Mouse (Mus musculus) neural tube, embryonic 10.5 days (tissue): ENCODE measurements around the gene Rragb.
A peak's percentile ranks its signal among the peaks of the same experiment; 100 is the strongest.

Experiments used
- DNase-seq: peaks from one replicate; pipeline ENCODE4 v3.0.0-alpha.2; 2017; ENCODE audit warnings: low spot score; ENCODE audit errors: extremely low spot score

Gene Rragb

DNA sequence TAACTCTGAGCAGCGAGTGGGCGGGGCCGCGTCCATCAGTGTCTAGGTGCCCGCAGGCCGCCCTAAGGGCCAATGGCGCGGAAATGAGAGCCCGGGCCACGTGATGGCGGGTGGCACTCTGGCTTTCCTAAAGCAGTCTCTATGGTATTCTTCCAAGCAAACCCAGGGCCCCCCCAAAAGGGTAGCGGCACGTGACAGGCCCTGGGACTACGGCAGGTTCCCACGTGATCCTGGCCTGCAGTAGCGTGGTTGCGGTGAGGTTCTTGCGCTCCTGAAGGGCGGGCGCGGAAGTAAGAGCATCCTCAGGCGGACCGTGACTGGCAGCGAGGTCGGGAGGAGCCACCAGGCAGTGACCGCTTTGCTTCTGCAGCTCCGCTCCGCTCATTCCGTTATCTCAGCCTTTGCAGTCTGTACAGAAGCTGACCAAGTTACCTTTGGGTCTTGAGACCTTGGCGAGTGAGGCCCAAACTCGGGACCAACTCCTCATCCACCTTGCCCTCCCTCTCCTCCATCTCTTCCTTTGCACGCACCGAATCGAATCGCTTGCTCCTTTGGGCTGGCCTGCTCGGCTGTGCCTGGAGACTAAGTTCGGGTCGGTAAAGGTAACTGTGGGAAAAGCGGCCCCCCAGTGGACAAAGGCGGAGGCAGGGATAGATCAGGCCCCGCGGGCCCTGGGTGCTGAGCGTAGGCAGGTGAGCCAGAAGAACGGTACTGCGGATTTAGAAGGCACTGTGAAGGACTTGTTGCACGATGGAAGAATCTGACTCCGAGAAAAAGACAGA is at the start of gene Rragb:
Gene Rragb, plus strand, starts transcription at position 248 of the 782 bp plus-strand sequence.
- DNase-seq, result peak; percentile 70

DNA sequence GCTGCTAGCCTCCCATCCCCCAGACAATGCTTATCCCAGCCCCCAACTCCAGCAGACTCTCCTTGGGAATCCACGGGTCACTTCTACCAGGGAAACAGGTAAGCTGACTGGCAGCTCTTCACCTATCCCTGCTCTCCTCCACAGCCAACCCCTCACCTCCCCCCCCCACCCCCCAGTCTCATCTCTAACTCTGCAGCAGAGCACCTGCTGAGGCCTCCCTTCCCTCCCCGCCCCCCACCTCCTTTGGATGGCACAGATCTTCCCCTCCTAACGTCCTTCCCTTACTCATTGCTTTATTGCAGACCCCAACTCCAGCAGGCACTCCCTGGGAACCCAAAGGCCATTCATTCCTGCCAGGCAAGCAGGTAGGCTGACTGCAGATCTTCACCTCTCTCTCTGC is 21.3 kb upstream of the Rragb start, which contains the start of gene Foxr2:
Gene Foxr2, plus strand, starts transcription at position 301 of the 400 bp plus-strand sequence.
- DNase-seq, result no peak

GRCm38 (mm10) chrX:153119013-153119412 is 20.8 kb upstream of the Rragb start:
- no peak for DNase-seq

DNA sequence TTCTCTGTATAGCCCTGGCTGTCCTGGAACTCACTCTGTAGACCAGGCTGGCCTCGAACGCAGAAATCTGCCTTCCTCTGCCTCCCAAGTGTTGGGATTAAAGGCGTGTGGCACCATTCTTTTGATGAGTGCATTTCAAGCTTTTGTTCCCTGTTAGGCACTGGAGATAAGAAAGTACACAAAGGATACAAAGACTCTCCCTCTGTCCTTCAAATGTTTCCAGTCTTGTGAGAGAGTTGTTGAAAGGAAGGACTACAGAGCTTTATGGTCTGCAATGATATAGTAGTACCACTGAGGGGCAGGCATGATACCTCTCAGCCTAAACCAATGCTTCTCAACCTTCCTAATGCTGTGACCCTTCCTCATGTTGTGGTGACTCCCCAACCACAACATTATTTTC is 2.9 kb downstream of the Rragb start:
- DNase-seq, result no peak

GRCm38 (mm10) chrX:153151766-153152165 is 12.0 kb downstream of the Rragb start:
- no peak for DNase-seq

- DNase-seq, result no peak
Measured at GRCm38 (mm10) chrX:153155322-153155721, 15.5 kb downstream of the Rragb start.

DNA sequence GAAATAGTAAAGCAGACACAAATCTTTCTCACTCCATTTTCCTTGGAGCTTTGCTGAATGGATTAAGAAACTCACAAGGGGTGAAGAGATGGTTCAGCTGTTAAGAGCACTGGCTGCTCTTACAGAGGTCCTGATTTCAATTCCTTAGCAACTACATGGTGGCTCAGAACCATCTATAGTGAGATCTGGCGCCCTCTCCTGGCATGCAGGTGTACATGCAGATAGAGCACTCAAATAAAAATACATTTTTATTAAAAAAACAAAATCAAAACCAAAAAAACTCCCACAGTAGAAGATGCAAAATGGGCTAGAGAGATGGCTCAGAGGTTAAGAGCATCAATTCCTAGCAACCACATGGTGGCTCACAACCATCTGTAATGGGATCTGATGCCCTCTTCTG is 35.0 kb downstream of the Rragb start:
- no peak for DNase-seq

- no peak for DNase-seq
Measured at GRCm38 (mm10) chrX:153182221-153182620, 42.4 kb downstream of the Rragb start.

GRCm38 (mm10) chrX:153199185-153199584 is 59.4 kb downstream of the Rragb start:
- peak; percentile 13 for DNase-seq

DNA sequence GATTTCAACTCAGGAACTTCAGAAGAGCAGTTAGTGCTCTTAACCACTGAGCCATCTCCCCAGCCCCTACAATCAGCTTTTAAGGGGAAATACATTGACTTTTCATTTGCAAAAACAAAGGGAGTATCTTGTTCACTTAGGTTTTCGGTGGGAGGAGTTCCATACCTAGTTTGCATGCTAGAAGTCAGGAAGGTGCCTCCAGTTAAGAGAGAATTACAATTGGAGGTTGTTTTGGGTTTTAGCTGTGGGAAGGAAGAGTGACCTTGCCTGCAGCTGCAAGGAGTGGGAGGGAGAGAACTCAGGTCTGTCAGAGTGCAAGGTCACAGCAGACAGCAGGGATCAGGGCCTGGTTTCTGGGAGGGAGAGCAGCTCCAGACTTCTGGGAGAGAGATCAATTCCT is 71.3 kb downstream of the Rragb start:
- no peak for DNase-seq
